ENCODE assay signal across 8 mouse cellular contexts in genomic region chr19:6950613-6951153, GRCm38 (mm10). TPM values are rescaled to one million over a fixed set of nuclear protein-coding genes. Genes with fewer than 3 reads are reported as not detected.
DNase-seq lines count a peak whose midpoint lies in the region; ATAC-seq and TF ChIP-seq lines count a peak whose summit lies in the region.
"Had no signal": no experiment of that assay in that cellular context is flagged by ENCODE, and none has a peak within 500 bp of the region (broad histone marks: within the 10 kb centered on the region; RNA-seq: fewer than 3 reads in every experiment).

No protein-coding gene starts in this region.

- peak; percentile 26 for DNase-seq in G1E (ENCODE audit: low spot score)
- DNase-seq in adrenal gland, postnatal 36 days = peak; percentile 63 to 74
- DNase-seq in hindbrain, embryonic 11.5 days (ENCODE audit: low spot score) = peak; percentile 73
- DNase-seq in layer of hippocampus, adult 9-11 months = peak; percentile 66
- DNase-seq in lung, postnatal 14 days = peak; percentile 49
- peak; percentile 66 to 68 for DNase-seq in right cerebral cortex, postnatal 10 days (ENCODE audit: low spot score in 2 of 2)

- under 1% methylated on average over 28 of the region's 28 CpGs for WGBS in hindbrain, embryonic 11.5 days

- peak; percentile 93 for TF ChIP-seq POLR2A in embryonic fibroblast, embryonic 13.5 days (IDR thresholded peaks at IDR 0.05; ENCODE audit: low read depth, low read length)

- peak overlapping the region; percentile 80 for H3K4me3 ChIP-seq in G1E (ENCODE audit: low read depth, low read length)
- H3K4me3 ChIP-seq in embryonic fibroblast, embryonic 13.5 days (ENCODE audit: insufficient read depth, low read length) = peak overlapping the region; percentile 71
- H3K4me3 ChIP-seq in hindbrain, embryonic 11.5 days (ENCODE audit: low read depth, low read length) = peak overlapping the region; percentile 66

- H3K4me2 ChIP-seq in hindbrain, embryonic 11.5 days (replicated peaks; ENCODE audit: low read depth, low read length) = peak overlapping the region; percentile 71

- H3K9me3 ChIP-seq in G1E (replicated peaks) = no peaks in the 10 kb centered on the region
- H3K9me3 ChIP-seq in hindbrain, embryonic 11.5 days (ENCODE audit: control insufficient read depth, low read length) = no peaks in the 10 kb centered on the region

- H3K9ac ChIP-seq in hindbrain, embryonic 11.5 days (ENCODE audit: low read depth, low read length) = peak overlapping the region; percentile 88

- peak overlapping the region; percentile 94 for H3K27ac ChIP-seq in embryonic fibroblast, embryonic 13.5 days (ENCODE audit: insufficient read depth, low read length)
- H3K27ac ChIP-seq in hindbrain, embryonic 11.5 days (ENCODE audit: low read depth, low read length) = peak overlapping the region; percentile 98

- no peak for TF ChIP-seq CTCF in G1E (IDR thresholded peaks at IDR 0.05; ENCODE audit: low read depth, low read length)
- TF ChIP-seq CTCF in embryonic fibroblast, embryonic 13.5 days (IDR thresholded peaks at IDR 0.05; ENCODE audit: borderline replicate concordance, insufficient read depth, low read length) = no peak

- peaks cover 72% of the 10 kb centered on the region for H3K36me3 ChIP-seq in G1E (replicated peaks)
- H3K36me3 ChIP-seq in hindbrain, embryonic 11.5 days (ENCODE audit: control insufficient read depth, insufficient read depth, low read length) = 0 out of 2 replicates have a peak, but pooled peaks cover 2% of the 10 kb centered on the region

- H3K4me1 ChIP-seq in G1E (ENCODE audit: insufficient read depth, low read depth, low read length) = peaks cover 69% of the 10 kb centered on the region
- H3K4me1 ChIP-seq in embryonic fibroblast, embryonic 13.5 days (ENCODE audit: control insufficient read depth, insufficient read depth, low read length) = peaks cover 7% of the 10 kb centered on the region
- H3K4me1 ChIP-seq in hindbrain, embryonic 11.5 days (replicated peaks; ENCODE audit: control insufficient read depth, insufficient read depth, low read length) = peaks cover 12% of the 10 kb centered on the region; the same call in 1 of the 2 replicates

- ATAC-seq in G1E (ENCODE audit: extremely low read depth, insufficient number of reproducible peaks, low FRiP score, poor library complexity, severe bottlenecking) = no peak
- ATAC-seq in hindbrain, embryonic 11.5 days (ENCODE audit: low FRiP score) = peak; percentile 76

- H3K27me3 ChIP-seq in G1E (ENCODE audit: insufficient read depth, low read length) = no peaks in the 10 kb centered on the region
- H3K27me3 ChIP-seq in hindbrain, embryonic 11.5 days (ENCODE audit: control insufficient read depth, insufficient read depth, low read length) = no peaks in the 10 kb centered on the region; the same call in 1 of the 2 replicates

RNA-seq across cellular contexts. Expression of gene Gpr137, which starts 8.4 kb away (rescaled TPM):
- total RNA-seq in G1E (2014; fragmentation: Nextera tagmentation) = 20.0 and 24.9 TPM in 2 replicates
- total RNA-seq in G1E (2017) = 22.8 and 24.9 TPM in 2 replicates
- polyA plus RNA-seq in G1E (2012) = 32.1 and 39.9 TPM in 2 replicates
- total RNA-seq in adrenal gland, postnatal 36 days (2021) = 10 to 100 TPM; 49.1 to 49.9 TPM
- polyA plus RNA-seq in embryonic fibroblast, embryonic 13.5 days (2011; ENCODE audit: insufficient read length, low read depth, missing spikeins) = 26.5 and 26.7 TPM in 2 replicates
- 27.9 and 34.0 TPM in 2 replicates for polyA plus RNA-seq in hindbrain, embryonic 11.5 days (2014; fragmentation: Nextera tagmentation; extraction: Ambion mirVana)

RNA-seq across cellular contexts. Expression of gene Bad, which starts 9.0 kb away (rescaled TPM):
- 12.6 and 19.1 TPM in 2 replicates for total RNA-seq in G1E (2014; fragmentation: Nextera tagmentation)
- 50.7 and 62.7 TPM in 2 replicates for total RNA-seq in G1E (2017)
- polyA plus RNA-seq in G1E (2012) = 51.9 and 52.0 TPM in 2 replicates
- 10 to 100 TPM; 48.6 to 54.5 TPM for total RNA-seq in adrenal gland, postnatal 36 days (2021)
- 31.0 and 40.3 TPM in 2 replicates for polyA plus RNA-seq in embryonic fibroblast, embryonic 13.5 days (2011; ENCODE audit: insufficient read length, low read depth, missing spikeins)
- 61.7 and 63.9 TPM in 2 replicates for polyA plus RNA-seq in hindbrain, embryonic 11.5 days (2014; fragmentation: Nextera tagmentation; extraction: Ambion mirVana)

RNA-seq across cellular contexts. Expression of gene Kcnk4, which starts 16.4 kb away (rescaled TPM):
- total RNA-seq in G1E (2014; fragmentation: Nextera tagmentation) = not detected in 2 replicates
- 0.23 TPM in 1 of 2 replicates, not detected in the other for total RNA-seq in G1E (2017)
- 0.05 TPM in 1 of 2 replicates, not detected in the other for polyA plus RNA-seq in G1E (2012)
- total RNA-seq in adrenal gland, postnatal 36 days (2021) = under 1 TPM; 0.16 to 0.20 TPM
- not detected in 2 replicates for polyA plus RNA-seq in embryonic fibroblast, embryonic 13.5 days (2011; ENCODE audit: insufficient read length, low read depth, missing spikeins)
- 0.18 and 0.49 TPM in 2 replicates for polyA plus RNA-seq in hindbrain, embryonic 11.5 days (2014; fragmentation: Nextera tagmentation; extraction: Ambion mirVana)
- polyA plus RNA-seq: large intestine, adult 2 months had no signal

RNA-seq across cellular contexts. Expression of gene Ppp1r14b, which starts 24.1 kb away (rescaled TPM):
- total RNA-seq in G1E (2014; fragmentation: Nextera tagmentation) = 74.0 and 111 TPM in 2 replicates
- total RNA-seq in G1E (2017) = 141 and 168 TPM in 2 replicates
- 281 and 350 TPM in 2 replicates for polyA plus RNA-seq in G1E (2012)
- 100 to 1,000 TPM; 203 TPM for total RNA-seq in adrenal gland, postnatal 36 days (2021)
- 161 and 202 TPM in 2 replicates for polyA plus RNA-seq in embryonic fibroblast, embryonic 13.5 days (2011; ENCODE audit: insufficient read length, low read depth, missing spikeins)
- polyA plus RNA-seq in hindbrain, embryonic 11.5 days (2014; fragmentation: Nextera tagmentation; extraction: Ambion mirVana) = 180 and 249 TPM in 2 replicates

RNA-seq across cellular contexts. Expression of gene Catsperz, which starts 25.5 kb away (rescaled TPM):
- total RNA-seq in G1E (2014; fragmentation: Nextera tagmentation) = not detected in 2 replicates
- total RNA-seq in G1E (2017) = 0.11 TPM in 1 of 2 replicates, not detected in the other
- not detected in 2 replicates for polyA plus RNA-seq in G1E (2012)
- not detected for total RNA-seq in adrenal gland, postnatal 36 days (2021)
- 0.57 TPM in 1 of 2 replicates, not detected in the other for polyA plus RNA-seq in embryonic fibroblast, embryonic 13.5 days (2011; ENCODE audit: insufficient read length, low read depth, missing spikeins)
- 0.54 TPM in 1 of 2 replicates, not detected in the other for polyA plus RNA-seq in hindbrain, embryonic 11.5 days (2014; fragmentation: Nextera tagmentation; extraction: Ambion mirVana)
